Mouse (Mus musculus) testis, postnatal 10 days (tissue): Measurements from ENCODE around the gene Slc9a4.
"Not testable (repeated sequence)": the region's sequence is repeated elsewhere in the genome, so short reads cannot be mapped to it uniquely, and the experiment has no call there.

Experiments used
- DNase-seq: peaks from one replicate; pipeline ENCODE4 v3.0.0; 2021; ENCODE audit warnings: low spot score

Gene Slc9a4

DNA sequence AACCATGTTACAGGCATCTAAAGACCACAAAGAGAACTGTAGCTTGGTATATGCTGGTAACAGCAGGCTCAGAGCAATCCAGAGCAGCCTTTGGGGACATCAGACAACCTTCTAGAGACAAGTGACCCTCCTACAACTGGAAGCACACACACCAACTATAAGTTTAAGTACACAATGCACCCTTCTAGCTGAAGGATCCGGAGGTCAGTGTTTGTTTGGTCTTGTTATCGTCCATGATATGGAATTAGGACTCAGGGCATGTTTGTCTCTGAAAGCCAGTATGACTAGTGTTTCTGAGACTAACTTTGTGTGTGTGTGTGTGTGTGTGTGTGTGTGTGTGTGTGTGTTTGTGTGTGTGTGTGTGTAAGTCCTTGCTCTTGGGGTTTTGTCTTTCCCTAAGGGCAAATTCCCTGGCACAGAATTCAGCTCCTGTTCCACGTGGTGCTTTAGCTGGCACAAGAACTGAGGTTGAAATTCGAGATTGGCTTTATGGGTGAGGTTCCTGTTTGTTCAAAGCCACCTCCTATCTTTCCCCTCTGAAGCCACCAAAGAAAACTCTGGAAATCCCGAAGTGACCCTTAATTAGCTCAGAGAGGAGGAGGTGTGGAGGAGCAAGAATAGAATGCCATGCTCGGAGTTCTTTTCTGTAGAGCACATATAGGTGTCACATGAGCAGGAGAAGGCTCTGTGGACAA lies 71.1 kb downstream of the Slc9a4 start:
- DNase-seq, result no peak

GRCm38 (mm10) chr1:40657035-40657434 lies 77.2 kb downstream of the Slc9a4 start:
- DNase-seq, result no peak

GRCm38 (mm10) chr1:40657978-40658496 lies 78.2 kb downstream of the Slc9a4 start:
- DNase-seq, result peak; percentile 76

DNA sequence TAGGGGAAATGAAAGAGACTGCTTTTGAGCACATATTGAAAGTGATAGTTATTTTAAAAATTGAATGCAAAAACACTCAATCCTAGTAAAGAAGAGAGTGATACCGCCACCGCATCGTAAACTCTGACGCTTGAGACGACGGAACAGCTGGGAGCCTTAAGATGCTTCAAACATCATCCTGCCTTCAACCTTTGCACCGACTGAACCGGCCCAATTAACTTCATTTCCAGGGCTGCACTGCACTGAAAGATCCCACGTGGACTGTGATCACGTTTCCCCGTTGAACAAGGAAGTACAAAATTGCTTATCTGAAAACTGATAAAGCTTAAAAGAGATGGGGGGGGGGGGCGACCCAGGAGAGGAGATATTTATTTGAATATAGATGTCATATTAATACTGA lies 79.1 kb downstream of the Slc9a4 start:
- no peak for DNase-seq

GRCm38 (mm10) chr1:40659496-40659895 lies 79.6 kb downstream of the Slc9a4 start:
- no peak for DNase-seq

DNA sequence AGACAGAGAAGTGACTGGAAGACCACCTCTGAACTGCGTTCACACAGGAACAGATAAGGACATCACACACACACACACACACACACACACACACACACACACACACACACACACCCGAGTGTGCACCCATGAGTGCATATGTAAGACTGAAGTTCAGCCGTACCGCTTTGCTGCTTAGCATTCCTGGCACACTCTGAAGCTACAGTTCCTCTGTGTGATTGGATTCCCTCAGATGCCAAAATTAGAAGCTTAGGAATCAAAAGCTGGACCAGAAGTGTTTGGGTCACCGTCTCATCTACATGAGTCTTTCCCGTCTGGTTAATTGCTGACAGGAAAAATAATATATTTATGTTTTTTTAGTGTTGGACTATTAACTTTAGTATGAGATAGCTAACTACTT lies 81.0 kb downstream of the Slc9a4 start:
- DNase-seq, result no peak

DNA sequence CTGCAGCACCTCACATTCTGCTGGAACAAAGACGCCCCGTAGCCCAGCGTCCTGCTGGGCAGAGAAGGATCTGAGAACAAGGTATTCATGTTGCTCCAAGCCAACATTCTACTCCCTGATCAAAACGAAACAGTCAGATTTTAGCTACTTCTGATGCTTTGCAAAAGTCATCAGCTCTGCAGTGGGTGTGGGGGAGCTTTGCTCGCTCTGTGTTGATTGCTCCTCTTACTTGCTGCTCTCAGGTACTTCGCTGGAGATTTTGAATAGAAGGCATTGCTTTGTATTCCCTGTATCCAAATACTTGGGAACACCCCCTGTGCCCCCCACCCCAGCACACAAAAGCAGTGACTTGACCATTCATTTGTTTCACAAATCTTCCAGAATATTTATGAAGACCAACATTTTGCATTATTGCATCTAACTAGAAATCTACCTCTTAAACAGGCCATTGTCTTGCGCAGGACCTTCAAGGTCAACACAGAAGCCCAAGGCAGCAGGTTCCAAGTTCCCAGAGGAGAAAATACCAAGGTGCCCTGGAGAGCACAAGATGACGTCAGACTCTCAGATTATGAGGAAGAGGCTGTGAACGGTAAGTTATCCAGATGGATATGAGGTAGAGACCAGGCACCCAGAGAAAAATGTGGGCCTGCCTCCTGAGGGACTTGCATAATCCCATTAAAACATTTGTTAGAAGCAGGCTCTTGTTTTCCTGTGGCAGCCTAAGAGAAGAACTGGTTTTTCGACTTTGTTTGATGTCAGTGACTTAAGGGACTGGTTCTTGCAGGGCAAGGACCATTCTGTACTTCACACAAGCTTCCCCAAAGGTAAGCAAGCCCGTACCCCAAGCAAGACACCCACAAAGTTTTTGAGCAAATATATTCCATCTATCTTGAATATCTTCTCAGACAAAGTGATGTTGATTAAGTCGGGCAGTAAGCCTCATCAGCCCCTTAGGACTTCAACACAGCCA lies 85.8 kb downstream of the Slc9a4 start:
- no peak for DNase-seq

DNA sequence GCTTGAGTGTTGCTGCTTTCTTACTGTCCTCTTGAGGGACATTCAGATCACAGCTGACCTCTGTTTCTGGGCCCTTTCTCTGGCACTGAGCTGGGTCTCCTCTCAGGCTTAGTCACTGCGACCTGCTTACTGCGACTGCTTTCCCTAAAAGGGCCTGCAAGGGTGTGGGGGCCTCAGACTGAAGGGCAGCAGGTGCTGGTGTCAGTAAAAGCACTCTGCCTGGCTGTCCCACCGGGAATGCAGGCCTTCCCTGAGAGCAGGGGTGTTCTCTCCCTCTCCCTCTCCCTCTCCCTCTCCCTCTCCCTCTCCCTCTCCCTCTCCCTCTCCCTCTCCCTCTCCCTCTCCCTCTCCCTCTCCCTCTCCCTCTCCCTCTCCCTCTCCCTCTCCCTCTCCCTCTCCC lies 87.6 kb downstream of the Slc9a4 start:
- DNase-seq, result not testable (repeated sequence)

GRCm38 (mm10) chr1:40670025-40670424 lies 90.1 kb downstream of the Slc9a4 start:
- no peak for DNase-seq

DNA sequence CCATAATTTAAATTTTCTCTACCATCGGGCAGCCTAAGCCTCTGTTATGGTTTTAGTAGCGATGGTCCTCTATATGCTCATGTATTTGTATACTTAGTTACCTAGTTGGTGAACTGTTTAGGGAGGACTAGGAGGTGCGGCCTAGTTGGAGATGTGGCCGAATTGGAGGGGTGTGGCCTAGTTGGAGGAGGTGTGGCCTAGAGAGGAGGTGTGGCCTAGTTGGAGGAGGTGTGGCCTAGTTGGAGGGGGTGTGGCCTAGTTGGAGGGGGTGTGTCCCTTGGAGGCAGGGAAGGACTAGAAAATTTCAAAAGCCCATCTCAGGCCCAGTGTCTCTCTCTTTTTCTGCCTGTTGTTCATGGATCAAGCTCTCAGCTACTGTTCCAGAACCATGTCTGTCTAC lies 91.6 kb downstream of the Slc9a4 start:
- DNase-seq, result peak; percentile 46

- DNase-seq, result no peak
These were observed 97.4 kb downstream of the Slc9a4 start for GRCm38 (mm10) chr1:40677306-40677705.
